Mouse (Mus musculus): ENCODE measurements around the gene Art4.

Art4 gene

DNA sequence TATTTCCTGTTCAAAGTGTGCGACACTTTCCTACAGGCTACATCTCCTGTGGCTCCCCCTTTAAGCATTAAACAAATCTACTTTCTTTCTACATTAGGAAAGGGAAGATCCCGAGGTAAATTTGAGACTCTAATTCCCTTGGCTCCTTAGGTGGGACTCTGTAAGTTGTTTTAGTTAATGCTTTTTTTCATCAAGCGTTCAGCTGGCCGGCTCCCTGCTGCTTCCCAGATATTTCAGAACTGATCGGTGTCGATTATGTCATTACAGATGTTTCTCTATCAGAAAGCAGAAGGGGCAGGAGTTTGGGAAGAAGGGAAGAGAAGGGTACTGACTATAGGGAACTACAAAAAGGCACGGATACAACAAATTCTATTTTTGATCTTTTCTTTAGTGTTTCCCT is 30.4 kb downstream of the Art4 start:
- DNase-seq (ENCODE audit: low spot score): no peak

DNA sequence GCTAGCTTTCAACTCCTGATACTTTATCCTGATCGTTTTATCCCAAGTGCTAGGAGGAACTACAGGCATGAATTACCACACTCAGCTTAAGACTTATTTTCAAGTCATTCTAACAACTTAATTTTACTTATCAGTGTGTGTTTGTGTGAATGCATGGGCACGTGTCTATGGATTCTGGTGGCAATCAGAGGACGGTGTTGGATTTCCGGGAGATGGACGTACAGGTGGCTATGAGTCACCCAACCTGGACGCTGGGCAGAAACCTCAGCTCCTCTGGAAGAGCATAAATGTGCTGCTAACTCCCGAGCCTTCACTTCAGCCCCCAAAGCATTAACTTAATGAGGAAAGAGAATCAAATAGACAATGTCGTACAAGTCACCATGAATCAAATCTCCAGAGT is 32.5 kb downstream of the Art4 start:
- no peak for DNase-seq (ENCODE audit: low spot score)

- DNase-seq (ENCODE audit: low spot score): no peak
Observed at GRCm38 (mm10) chr6:136821086-136821485, 36.4 kb downstream of the Art4 start.

- DNase-seq (ENCODE audit: low spot score): no peak
Observed at GRCm38 (mm10) chr6:136820381-136820780, 37.2 kb downstream of the Art4 start.

DNA sequence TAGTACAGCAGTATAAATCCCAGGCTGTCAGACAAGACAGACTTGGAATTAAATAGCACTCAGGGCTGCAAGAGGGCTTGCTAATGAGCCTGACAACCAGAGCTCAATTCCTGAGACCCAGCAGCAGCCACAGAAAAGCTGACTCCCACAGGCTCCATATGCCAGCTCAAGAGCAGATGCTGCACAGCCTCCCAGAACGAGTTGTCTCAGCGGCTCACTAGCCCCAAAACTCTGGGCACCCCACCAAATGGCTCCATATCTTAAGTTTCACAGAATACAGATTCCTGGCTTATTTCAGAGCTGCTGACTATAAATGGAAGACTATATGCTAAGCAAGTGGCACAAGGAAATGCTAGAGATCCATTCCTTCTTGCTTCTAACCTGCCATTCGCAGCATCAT is 40.0 kb downstream of the Art4 start:
- DNase-seq (ENCODE audit: low spot score): no peak

- DNase-seq (ENCODE audit: low spot score): no peak
Observed at GRCm38 (mm10) chr6:136816826-136817225, 40.7 kb downstream of the Art4 start.

DNA sequence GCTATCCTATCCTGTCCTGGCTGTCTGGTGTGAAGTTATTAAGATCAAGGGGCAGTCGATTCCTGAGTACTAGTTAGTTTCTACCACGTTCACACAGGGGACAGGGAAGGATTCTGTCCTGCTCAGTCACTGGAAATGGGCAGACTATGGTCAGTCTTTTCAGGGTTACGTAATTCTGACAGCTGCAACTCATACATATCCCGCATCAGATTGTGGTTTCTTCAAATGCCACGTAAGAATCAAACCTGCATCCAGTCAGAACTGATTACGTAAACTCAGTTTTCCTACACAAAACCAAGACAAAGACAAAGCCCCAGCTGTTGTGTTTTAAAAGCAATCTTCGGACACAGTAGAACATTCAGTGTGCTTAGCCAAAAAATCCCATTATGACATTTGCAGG is 42.2 kb downstream of the Art4 start:
- no peak for DNase-seq (ENCODE audit: low spot score)

DNA sequence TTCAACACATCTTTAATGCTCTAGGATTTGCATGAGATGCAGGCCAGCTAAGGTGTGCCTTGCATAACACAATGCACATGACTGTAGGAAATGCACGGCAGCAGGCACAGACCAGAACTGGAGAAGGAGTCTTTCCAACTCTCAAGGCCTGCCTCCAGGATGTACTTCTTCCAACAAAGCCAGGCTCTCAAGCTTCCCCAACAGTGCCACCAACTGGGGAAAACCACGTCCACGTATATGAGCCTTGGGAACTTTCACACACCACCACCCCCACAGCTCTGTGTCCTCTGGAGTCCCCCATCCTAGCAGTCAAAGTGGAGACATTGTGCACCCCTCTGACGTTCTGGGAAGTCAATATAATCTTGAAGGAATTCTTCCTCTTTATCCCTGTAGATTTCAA is 44.4 kb downstream of the Art4 start:
- no peak for DNase-seq (ENCODE audit: low spot score)

DNA sequence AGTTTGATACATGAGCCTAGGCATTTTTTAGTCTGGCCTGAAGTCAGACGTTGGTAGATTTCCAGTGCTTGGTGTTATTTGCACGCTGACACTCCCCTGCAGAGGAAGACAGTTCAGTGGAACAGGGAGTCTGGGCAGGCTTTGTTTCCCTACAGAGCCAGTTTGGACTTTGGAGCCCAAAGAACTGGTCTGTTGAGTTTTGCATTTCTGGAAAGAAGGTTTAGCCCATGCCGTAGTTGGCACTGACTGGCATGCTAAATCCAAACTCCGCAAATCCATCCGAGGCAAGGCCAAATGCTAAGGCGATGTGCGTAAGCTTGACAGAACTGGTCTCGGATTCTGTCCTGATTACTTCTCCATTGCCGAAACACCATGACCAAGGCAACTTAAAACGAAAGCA is 46.3 kb downstream of the Art4 start:
- DNase-seq (ENCODE audit: low spot score): no peak

GRCm38 (mm10) chr6:136809673-136810072 is 47.9 kb downstream of the Art4 start:
- no peak for DNase-seq (ENCODE audit: low spot score)

GRCm38 (mm10) chr6:136809077-136809476 is 48.5 kb downstream of the Art4 start:
- no peak for DNase-seq (ENCODE audit: low spot score)

DNA sequence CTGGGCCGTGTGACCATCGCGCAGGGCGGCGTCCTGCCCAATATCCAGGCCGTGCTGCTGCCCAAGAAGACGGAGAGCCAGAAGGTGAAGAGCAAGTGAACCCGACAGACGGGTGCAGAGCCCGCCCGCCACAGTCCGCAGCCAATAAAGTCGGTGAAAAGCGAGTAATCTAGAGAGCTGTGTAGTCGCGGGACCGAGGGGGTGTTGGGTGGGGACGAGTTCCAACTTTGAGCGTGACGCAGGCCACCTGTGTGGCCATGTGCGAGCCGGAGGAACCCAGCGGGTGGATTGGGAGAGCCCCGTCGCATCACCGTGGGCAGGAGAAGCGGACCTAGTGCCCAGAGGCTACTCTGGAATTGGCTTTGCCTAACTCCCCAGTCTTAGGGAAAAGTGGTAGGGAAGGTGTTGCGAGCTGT is 48.9 kb downstream of the Art4 start:
- no peak for DNase-seq (ENCODE audit: low spot score)

DNA sequence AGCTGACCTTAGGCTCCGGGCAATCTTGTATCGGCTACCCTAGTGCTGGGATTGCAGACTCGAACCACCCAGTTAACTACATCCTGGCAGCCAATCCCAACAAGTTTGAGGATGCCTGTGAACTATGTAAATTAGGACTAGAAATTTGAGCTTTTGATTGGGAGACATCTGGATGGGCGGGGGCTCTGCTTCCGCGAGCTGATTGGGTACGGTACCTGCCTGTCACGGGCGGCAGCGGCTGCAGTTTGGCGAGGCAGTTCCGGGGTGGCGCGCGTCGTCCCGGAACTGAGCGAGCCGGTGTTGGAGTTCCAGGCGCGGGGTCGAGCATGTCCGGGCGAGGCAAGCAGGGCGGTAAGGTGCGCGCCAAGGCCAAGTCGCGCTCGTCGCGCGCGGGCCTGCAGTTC is 49.5 kb downstream of the Art4 start, which contains the start of gene H2afj:
TSS of gene H2afj (plus strand) at position 231 of the 404 bp plus-strand sequence.
- DNase-seq (ENCODE audit: low spot score): peak; percentile 97

GRCm38 (mm10) chr6:136807395-136808013 is 50.0 kb downstream of the Art4 start:
- no peak for DNase-seq (ENCODE audit: low spot score)

DNA sequence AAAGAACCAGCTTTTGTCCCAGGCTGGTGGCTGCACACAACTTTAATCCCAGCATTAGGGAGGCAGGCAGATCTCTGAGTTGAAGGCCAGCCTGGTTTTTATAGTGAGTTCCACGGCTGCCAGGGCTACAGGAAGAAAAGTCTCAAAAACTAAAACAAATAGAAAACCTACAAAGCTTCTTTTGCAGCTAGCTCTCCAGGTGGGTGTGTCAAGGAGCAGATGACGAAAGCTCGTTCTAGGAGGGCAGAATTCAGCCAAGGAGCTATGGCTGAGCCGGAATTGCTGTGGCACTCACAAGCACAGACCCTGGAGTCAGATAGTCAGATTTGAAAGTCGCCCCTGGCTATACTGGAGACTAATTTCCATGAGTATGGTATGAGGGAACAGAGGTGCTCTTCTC is 50.7 kb downstream of the Art4 start:
- no peak for DNase-seq (ENCODE audit: low spot score)

GRCm38 (mm10) chr6:136805409-136805775 is 52.1 kb downstream of the Art4 start:
- DNase-seq (ENCODE audit: low spot score): no peak

- no peak for DNase-seq (ENCODE audit: low spot score)
Observed at GRCm38 (mm10) chr6:136804705-136805408, 52.7 kb downstream of the Art4 start.

- peak; percentile 93 for DNase-seq (ENCODE audit: low spot score)
Observed at GRCm38 (mm10) chr6:136803739-136804633, 53.5 kb downstream of the Art4 start, which contains the start of gene Hist4h4. Gene Hist4h4 (minus strand): TSS chr6:136804415.

- DNase-seq (ENCODE audit: low spot score): no peak
Observed at GRCm38 (mm10) chr6:136803093-136803738, 54.3 kb downstream of the Art4 start.

GRCm38 (mm10) chr6:136801274-136801673 is 56.3 kb downstream of the Art4 start:
- no peak for DNase-seq (ENCODE audit: low spot score)

- no peak for DNase-seq (ENCODE audit: low spot score)
Observed at GRCm38 (mm10) chr6:136800710-136801109, 56.8 kb downstream of the Art4 start.
